Mouse (Mus musculus) c-Kit-positive CD71-positive TER-119-negative erythroid progenitor cells, embryonic 14.5 days (primary cell): Measurements from ENCODE around the gene Lrrk1.

Experiments used
- DNase-seq: peaks from one replicate; pipeline ENCODE4 v3.0.0-alpha.2; 2013; ENCODE audit warnings: low read depth

Lrrk1 gene

GRCm38 (mm10) chr7:66336955-66337354 lies 51.2 kb downstream of the Lrrk1 start:
- no peak for DNase-seq

GRCm38 (mm10) chr7:66333906-66334500 lies 54.1 kb downstream of the Lrrk1 start:
- DNase-seq: no peak

- no peak for DNase-seq
Observed at GRCm38 (mm10) chr7:66332340-66332739, 55.8 kb downstream of the Lrrk1 start.

- DNase-seq: no peak
Observed at GRCm38 (mm10) chr7:66330610-66331009, 57.5 kb downstream of the Lrrk1 start.

- DNase-seq: no peak
Observed at GRCm38 (mm10) chr7:66327516-66327915, 60.6 kb downstream of the Lrrk1 start.

- DNase-seq: no peak
Observed at GRCm38 (mm10) chr7:66325419-66326053, 62.6 kb downstream of the Lrrk1 start.

- DNase-seq: no peak
Observed at GRCm38 (mm10) chr7:66323252-66324015, 64.7 kb downstream of the Lrrk1 start.

- no peak for DNase-seq
Observed at GRCm38 (mm10) chr7:66320996-66321395, 67.2 kb downstream of the Lrrk1 start.

- DNase-seq: no peak
Observed at GRCm38 (mm10) chr7:66318147-66318546, 70.0 kb downstream of the Lrrk1 start.

- DNase-seq: no peak
Observed at GRCm38 (mm10) chr7:66310670-66311656, 77.2 kb downstream of the Lrrk1 start.

- DNase-seq: peak; percentile 60
Observed at GRCm38 (mm10) chr7:66309950-66310669, 78.0 kb downstream of the Lrrk1 start.

- DNase-seq: no peak
Observed at GRCm38 (mm10) chr7:66309240-66309949, 78.8 kb downstream of the Lrrk1 start.

- no peak for DNase-seq
Observed at GRCm38 (mm10) chr7:66308581-66309239, 79.4 kb downstream of the Lrrk1 start.

GRCm38 (mm10) chr7:66307791-66308190 lies 80.4 kb downstream of the Lrrk1 start:
- no peak for DNase-seq

GRCm38 (mm10) chr7:66305714-66306198 lies 82.4 kb downstream of the Lrrk1 start:
- DNase-seq: no peak

- no peak for DNase-seq
Observed at GRCm38 (mm10) chr7:66304993-66305713, 83.0 kb downstream of the Lrrk1 start.

- no peak for DNase-seq
Observed at GRCm38 (mm10) chr7:66303922-66304660, 84.1 kb downstream of the Lrrk1 start.

GRCm38 (mm10) chr7:66301486-66301885 lies 86.7 kb downstream of the Lrrk1 start:
- no peak for DNase-seq

GRCm38 (mm10) chr7:66300680-66301079 lies 87.5 kb downstream of the Lrrk1 start:
- DNase-seq: peak; percentile 82
